Mouse (Mus musculus) erythroblast, embryonic 14.5 days (primary cell): Measurements from ENCODE around the gene Mill2.

ENCODE experiments used
- GATA1 ChIP-seq: IDR thresholded peaks from 2 replicates; pipeline ENCODE4 v1.6.1; 2012; ENCODE audit warnings: low read length, inconsistent platforms, mixed read lengths
- TAL1 ChIP-seq: IDR thresholded peaks from 3 replicates; pipeline ENCODE4 v1.6.1; 2012; ENCODE audit warnings: low read length, inconsistent platforms, mixed read lengths

GRCm38 (mm10) chr7:18839865-18840264 lies at the start of gene Mill2:
- TF ChIP-seq GATA1, result no peak
- no peak for TF ChIP-seq TAL1
